Mouse (Mus musculus): ENCODE measurements around the gene Xpo5. TPM values are rescaled to one million over a fixed set of nuclear protein-coding genes. Genes with fewer than 3 reads are reported as not detected.

The Xpo5 gene
- total RNA-seq, 2 experiments from 2014 or later: 37.5 to 40.1 TPM

- peak; percentile 58 to 85 for DNase-seq (ENCODE audit: low spot score in 2 of 2)
- intact Hi-C loops (cut with DNase I): no loop called here
Measured at GRCm38 (mm10) chr17:46252571-46253451, 50.2 kb downstream of the Xpo5 start.

DNA sequence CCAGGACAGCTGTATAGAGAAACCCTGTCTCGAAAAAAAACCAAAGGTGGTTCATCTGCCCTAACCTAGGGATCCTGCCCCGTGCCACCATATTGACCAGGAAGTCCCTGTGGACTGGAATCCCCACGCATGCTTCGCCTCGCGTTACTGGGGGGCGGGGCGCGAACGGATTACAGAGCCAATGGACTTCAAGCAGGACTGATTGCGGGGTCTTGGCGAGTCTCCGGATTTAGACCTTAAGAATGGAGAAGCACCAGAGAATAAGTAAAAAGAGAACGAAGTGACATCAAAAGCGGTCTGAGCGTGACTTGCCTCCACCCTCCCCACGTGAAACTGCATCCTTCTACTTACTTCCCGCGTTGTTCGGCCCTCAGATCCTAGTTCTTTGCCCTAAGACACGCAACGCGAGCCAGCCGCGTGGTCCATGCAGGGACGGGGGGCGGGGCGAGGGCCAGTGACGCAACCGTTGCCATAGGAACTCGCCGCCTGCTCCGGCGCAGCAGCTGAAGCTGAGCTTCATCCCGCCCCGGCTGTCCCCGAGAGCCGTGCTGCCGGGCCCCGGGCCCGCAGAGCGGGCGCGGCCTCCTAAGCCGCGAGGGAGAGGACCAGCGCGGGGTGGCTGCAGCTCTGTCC, 51.0 kb downstream of the Xpo5 start, which contains the start of gene Lrrc73:
Lrrc73 (plus strand) TSS at position 80 of the 633 bp plus-strand sequence.
- intact Hi-C loops (cut with DNase I): no loop called here
- DNase-seq (ENCODE audit: low spot score in 2 of 2): peak; percentile 94 to 96

GRCm38 (mm10) chr17:46254106-46254505, 51.5 kb downstream of the Xpo5 start:
- DNase-seq (ENCODE audit: low spot score in 2 of 2): peak in 1 of 2 experiments; percentile 46
- intact Hi-C loops (cut with DNase I): no loop called here

GRCm38 (mm10) chr17:46255147-46255546, 52.6 kb downstream of the Xpo5 start:
- no peak for DNase-seq (ENCODE audit: low spot score in 2 of 2)
- intact Hi-C loops (cut with DNase I): no loop called here

- no peak for DNase-seq (ENCODE audit: low spot score in 2 of 2)
- intact Hi-C loops (cut with DNase I): no loop called here
Measured at GRCm38 (mm10) chr17:46258279-46259053, 55.9 kb downstream of the Xpo5 start.

GRCm38 (mm10) chr17:46259675-46260074, 57.1 kb downstream of the Xpo5 start:
- intact Hi-C loops (cut with DNase I): no loop called here
- no peak for DNase-seq (ENCODE audit: low spot score in 2 of 2)

GRCm38 (mm10) chr17:46262201-46262694, 59.7 kb downstream of the Xpo5 start:
- DNase-seq (ENCODE audit: low spot score in 2 of 2): no peak
- intact Hi-C loops (cut with DNase I): no loop called here

DNA sequence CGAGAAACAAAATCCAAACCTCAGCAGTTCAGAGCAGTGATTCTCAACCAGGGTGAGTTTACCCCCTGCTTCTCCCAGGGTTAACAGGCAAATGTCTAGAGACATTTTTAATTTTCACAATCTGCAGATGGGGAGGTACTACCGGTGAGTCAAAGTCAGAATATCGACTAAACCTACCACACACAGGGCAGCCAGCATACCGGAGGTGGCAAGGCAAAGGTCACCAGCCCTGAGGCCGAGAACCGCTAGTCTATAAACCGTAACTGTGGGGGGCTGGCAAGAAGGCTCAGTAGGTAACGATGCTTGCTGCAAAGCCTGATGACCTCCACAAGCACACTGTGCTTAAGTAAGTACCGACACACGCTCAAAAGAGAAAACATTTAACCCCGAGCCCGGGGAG, 62.9 kb downstream of the Xpo5 start:
- intact Hi-C loops (cut with DNase I): loop anchor here (5.0 kb wide), 1 partner anchor 122 kb away; no protein-coding TSS in a partner anchor
- DNase-seq (ENCODE audit: low spot score in 2 of 2): no peak

GRCm38 (mm10) chr17:46265918-46266618, 63.5 kb downstream of the Xpo5 start:
- DNase-seq (ENCODE audit: low spot score in 2 of 2): peak; percentile 88 to 89
- intact Hi-C loops (cut with DNase I): loop anchor here (2.0 to 5.0 kb wide), 2 partner anchors 33 to 121 kb away; no protein-coding TSS in a partner anchor

- intact Hi-C loops (cut with DNase I): loop anchor here (2.0 to 5.0 kb wide), 2 partner anchors 32 to 120 kb away; no protein-coding TSS in a partner anchor
- no peak for DNase-seq (ENCODE audit: low spot score in 2 of 2)
Measured at GRCm38 (mm10) chr17:46266986-46267385, 64.4 kb downstream of the Xpo5 start.

GRCm38 (mm10) chr17:46267511-46267910, 64.9 kb downstream of the Xpo5 start:
- intact Hi-C loops (cut with DNase I): loop anchor here (2.0 to 5.0 kb wide), 2 partner anchors 31 to 120 kb away; no protein-coding TSS in a partner anchor
- no peak for DNase-seq (ENCODE audit: low spot score in 2 of 2)

GRCm38 (mm10) chr17:46268026-46268720, 65.6 kb downstream of the Xpo5 start:
- intact Hi-C loops (cut with DNase I): loop anchor here (5.0 kb wide), 1 partner anchor 119 kb away; no protein-coding TSS in a partner anchor
- no peak for DNase-seq (ENCODE audit: low spot score in 2 of 2)

DNA sequence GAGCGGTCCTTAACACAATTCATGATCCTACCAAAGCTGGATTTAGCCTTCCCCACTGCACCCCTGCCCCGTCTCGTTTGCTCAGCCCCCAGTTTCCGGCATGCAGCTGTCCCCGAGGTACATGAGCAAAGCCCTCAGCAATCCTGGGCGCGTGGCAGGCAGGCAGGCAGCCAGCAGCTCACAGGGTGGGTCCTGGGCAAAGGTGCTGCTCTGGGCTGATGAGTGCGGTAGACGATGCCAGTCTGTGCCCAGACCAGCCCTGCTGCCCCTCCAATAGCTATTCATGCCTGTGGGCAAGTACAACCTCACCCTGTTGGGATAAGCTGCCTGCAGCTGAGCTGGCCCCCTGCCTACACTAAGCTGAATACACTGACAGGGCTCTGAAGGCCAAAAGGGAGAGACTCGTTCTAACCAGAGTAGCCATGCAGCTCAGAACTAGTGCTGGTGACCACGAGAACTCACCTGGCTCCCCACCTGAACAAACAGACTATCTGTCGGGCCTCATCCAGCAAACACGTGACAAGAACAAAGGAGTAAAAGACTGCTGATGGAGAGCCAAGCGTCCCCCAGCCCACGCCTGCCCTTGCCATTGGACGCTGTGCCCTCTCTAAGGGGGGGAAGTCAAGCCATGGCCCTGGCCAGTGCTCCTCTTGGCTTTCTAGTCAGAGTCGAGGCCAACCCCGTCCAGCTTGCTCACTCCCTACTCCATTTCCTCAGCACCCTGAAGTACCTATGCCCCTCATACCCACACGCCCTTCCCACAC, 67.4 kb downstream of the Xpo5 start:
- DNase-seq (ENCODE audit: low spot score in 2 of 2): no peak
- intact Hi-C loops (cut with DNase I): loop anchor here (5.0 kb wide), 1 partner anchor 117 kb away; no protein-coding TSS in a partner anchor

- intact Hi-C loops (cut with DNase I): no loop called here
- no peak for DNase-seq (ENCODE audit: low spot score in 2 of 2)
Measured at GRCm38 (mm10) chr17:46272058-46272457, 69.5 kb downstream of the Xpo5 start.

DNA sequence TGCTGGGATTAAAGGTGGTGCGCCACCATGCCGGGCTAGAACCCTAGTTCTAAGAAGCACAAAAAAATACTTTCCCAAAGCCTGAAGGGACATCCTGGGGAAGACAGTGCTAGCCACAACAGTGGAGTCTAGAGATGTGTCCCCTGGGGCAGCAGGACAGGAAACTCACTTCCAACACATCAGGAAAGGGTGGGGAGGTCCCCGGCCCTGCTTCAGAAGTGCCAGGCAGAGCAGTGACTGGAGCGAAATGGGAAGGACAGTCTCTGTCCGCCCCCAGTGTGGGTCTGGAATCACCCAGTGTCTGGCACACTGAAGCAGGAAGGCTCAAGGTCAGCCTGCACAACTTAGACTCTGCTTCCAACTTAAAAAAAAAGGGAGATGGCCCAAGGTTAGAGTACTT, 70.1 kb downstream of the Xpo5 start:
- DNase-seq (ENCODE audit: low spot score in 2 of 2): no peak
- intact Hi-C loops (cut with DNase I): no loop called here

- intact Hi-C loops (cut with DNase I): no loop called here
- no peak for DNase-seq (ENCODE audit: low spot score in 2 of 2)
Measured at GRCm38 (mm10) chr17:46273803-46274236, 71.2 kb downstream of the Xpo5 start.

DNA sequence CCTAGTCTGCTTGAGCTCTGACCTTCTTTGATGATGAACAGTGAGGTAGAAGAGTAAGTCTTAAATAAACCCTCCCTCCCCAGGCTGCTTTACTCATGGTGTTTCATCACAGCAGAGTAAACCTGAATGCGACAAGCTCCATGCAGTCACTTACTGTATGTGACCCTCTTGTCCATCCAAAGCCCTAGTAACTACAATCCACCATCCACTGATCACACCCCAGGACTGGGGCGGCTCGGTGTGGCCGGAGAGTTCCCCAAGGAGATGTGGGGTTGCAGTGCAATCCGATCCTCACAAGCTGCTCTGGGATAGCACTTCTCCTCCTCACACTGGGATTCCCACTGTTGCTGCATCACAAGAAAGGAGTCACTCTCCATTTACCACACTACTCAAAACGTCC, 71.9 kb downstream of the Xpo5 start:
- intact Hi-C loops (cut with DNase I): no loop called here

More for the DNA sequence above, 71.9 kb downstream of the Xpo5 start:
- DNase-seq (ENCODE audit: low spot score in 2 of 2): no peak
